Mouse (Mus musculus) CH12F3 (cell line): ENCODE measurements around the gene Galk1.

Experiments used
- in situ Hi-C: fragments of 300-500 bp; cut with MboI; formaldehyde crosslinking; loops from 2 replicates; pipeline ENCODE4 v1.14.3; 2020; ENCODE audit warnings: low sequenced_read_pairs

Gene Galk1

GRCm38 (mm10) chr11:116012262-116012947 lies at the start of gene Galk1:
Gene Galk1, minus strand, starts transcription at chr11:116012719.
- in situ Hi-C loops: no loop called here

- in situ Hi-C loops: no loop called here
Measured at GRCm38 (mm10) chr11:116061641-116062415, 49.3 kb upstream of the Galk1 start.

GRCm38 (mm10) chr11:116060596-116060995 lies 48.1 kb upstream of the Galk1 start:
- in situ Hi-C loops: no loop called here

- in situ Hi-C loops: no loop called here
Measured at GRCm38 (mm10) chr11:116059691-116060025, 47.1 kb upstream of the Galk1 start.

GRCm38 (mm10) chr11:116058868-116059690 lies 46.6 kb upstream of the Galk1 start:
- in situ Hi-C loops: no loop called here

GRCm38 (mm10) chr11:116058022-116058614 lies 45.6 kb upstream of the Galk1 start:
- in situ Hi-C loops: no loop called here

- in situ Hi-C loops: no loop called here
Measured at GRCm38 (mm10) chr11:116057237-116057881, 44.8 kb upstream of the Galk1 start.

GRCm38 (mm10) chr11:116055873-116056272 lies 43.4 kb upstream of the Galk1 start:
- in situ Hi-C loops: no loop called here

GRCm38 (mm10) chr11:116053510-116054229 lies 41.2 kb upstream of the Galk1 start:
- in situ Hi-C loops: no loop called here

- in situ Hi-C loops: no loop called here
Measured at GRCm38 (mm10) chr11:116050196-116050595, 37.7 kb upstream of the Galk1 start.

GRCm38 (mm10) chr11:116049610-116050009 lies 37.1 kb upstream of the Galk1 start:
- in situ Hi-C loops: no loop called here

- in situ Hi-C loops: no loop called here
Measured at GRCm38 (mm10) chr11:116045173-116045572, 32.7 kb upstream of the Galk1 start.

GRCm38 (mm10) chr11:116043286-116043685 lies 30.8 kb upstream of the Galk1 start:
- in situ Hi-C loops: no loop called here

- in situ Hi-C loops: no loop called here
Measured at GRCm38 (mm10) chr11:116042372-116043138, 30.0 kb upstream of the Galk1 start.

GRCm38 (mm10) chr11:116041833-116042232 lies 29.3 kb upstream of the Galk1 start:
- in situ Hi-C loops: no loop called here

- in situ Hi-C loops: no loop called here
Measured at GRCm38 (mm10) chr11:116040593-116040992, 28.1 kb upstream of the Galk1 start.

GRCm38 (mm10) chr11:116037826-116038225 lies 25.3 kb upstream of the Galk1 start:
- in situ Hi-C loops: no loop called here

- in situ Hi-C loops: no loop called here
Measured at GRCm38 (mm10) chr11:116036671-116037070, 24.2 kb upstream of the Galk1 start.

GRCm38 (mm10) chr11:116034584-116034983 lies 22.1 kb upstream of the Galk1 start:
- in situ Hi-C loops: no loop called here
